Comparison of ENCODE assay signal across 10 mouse cellular contexts in genomic region chr8:84127202-84127901, GRCm38 (mm10). TPM values are rescaled to one million over a fixed set of nuclear protein-coding genes. Genes with fewer than 3 reads are reported as not detected.
DNase-seq lines count a peak whose midpoint lies in the region; ATAC-seq and TF ChIP-seq lines count a peak whose summit lies in the region.
"Had no signal": no experiment of that assay in that cellular context is flagged by ENCODE, and none has a peak within 500 bp of the region (broad histone marks: within the 10 kb centered on the region; RNA-seq: fewer than 3 reads in every experiment).

No protein-coding gene starts in this region.

- H3K4me2 ChIP-seq in lung, embryonic 15.5 days, result no peak overlapping the region
- H3K4me2 ChIP-seq in lung, postnatal 0 days (replicated peaks; ENCODE audit: low read depth, low read length), result no peak overlapping the region
- H3K4me2 ChIP-seq: stomach, embryonic 15.5 days had no signal

- H3K4me3 ChIP-seq in lung, embryonic 15.5 days, result no peak overlapping the region
- no peak overlapping the region for H3K4me3 ChIP-seq in lung, postnatal 0 days (ENCODE audit: low read depth, low read length)
- H3K4me3 ChIP-seq: stomach, embryonic 15.5 days had no signal

- H3K27ac ChIP-seq in lung, embryonic 15.5 days, result no peak overlapping the region
- no peak overlapping the region for H3K27ac ChIP-seq in lung, postnatal 0 days (ENCODE audit: low read length)
- H3K27ac ChIP-seq: stomach, embryonic 15.5 days had no signal

- no peak for TF ChIP-seq EP300 in lung, postnatal 0 days (IDR thresholded peaks at IDR 0.05)

- H3K9me3 ChIP-seq in lung, embryonic 15.5 days, result no peaks in the 10 kb centered on the region
- H3K9me3 ChIP-seq in lung, postnatal 0 days (ENCODE audit: low read length), result no peaks in the 10 kb centered on the region
- H3K9me3 ChIP-seq: stomach, embryonic 15.5 days had no signal

- H3K4me1 ChIP-seq in lung, embryonic 15.5 days, result peaks cover 11% of the 10 kb centered on the region
- H3K4me1 ChIP-seq in lung, postnatal 0 days (ENCODE audit: insufficient read depth, low read depth, low read length), result no peaks in the 10 kb centered on the region
- H3K4me1 ChIP-seq: stomach, embryonic 15.5 days had no signal

- H3K36me3 ChIP-seq in lung, embryonic 15.5 days, result peaks cover 5% of the 10 kb centered on the region; the same call in 1 of the 2 replicates
- no peaks in the 10 kb centered on the region for H3K36me3 ChIP-seq in lung, postnatal 0 days (ENCODE audit: insufficient read depth, low read length)

- WGBS in lung, embryonic 15.5 days, result 30% methylated on average over 17 of the region's 17 CpGs
- 39% methylated on average over 17 of the region's 17 CpGs for WGBS in lung, postnatal 0 days

- no peaks in the 10 kb centered on the region for H3K27me3 ChIP-seq in lung, embryonic 15.5 days
- no peaks in the 10 kb centered on the region for H3K27me3 ChIP-seq in lung, postnatal 0 days (replicated peaks; ENCODE audit: insufficient read depth, low read length)
- H3K27me3 ChIP-seq: stomach, embryonic 15.5 days had no signal

- DNase-seq in lung, postnatal 0 days (ENCODE audit: low spot score), result no peak
- DNase-seq in ES-CJ7 (ENCODE audit: low read depth, low spot score), result peak; percentile 45
- DNase-seq in induced T-regulatory cell, adult 2 months (ENCODE audit: low read depth), result peak; percentile 98
- DNase-seq in thymus, postnatal 0 days (ENCODE audit: low spot score), result peak; percentile 85
- DNase-seq in urinary bladder, postnatal 10 days (ENCODE audit: low spot score), result no peak
- DNase-seq in cerebellum, postnatal 25 days, result no peak
- DNase-seq: layer of hippocampus, adult 9-11 months had no signal

- peak; percentile 35; the same call in 1 of the 2 replicates for ATAC-seq in lung, embryonic 15.5 days (ENCODE audit: borderline replicate concordance, extremely low read depth, low FRiP score, low TSS enrichment)
- no peak for ATAC-seq in lung, postnatal 0 days

- no peak for TF ChIP-seq CTCF in lung, postnatal 0 days (IDR thresholded peaks at IDR 0.05)

- H3K9ac ChIP-seq in lung, embryonic 15.5 days, result no peak overlapping the region
- H3K9ac ChIP-seq in lung, postnatal 0 days (replicated peaks; ENCODE audit: low read depth), result no peak overlapping the region
- H3K9ac ChIP-seq: stomach, embryonic 15.5 days had no signal

RNA-seq across cellular contexts. Expression of gene Podnl1, which starts 1.6 kb away (rescaled TPM):
- polyA plus RNA-seq in lung, embryonic 15.5 days (2015; fragmentation: Nextera tagmentation; extraction: Ambion mirVana), result 0.16 and 0.36 TPM in 2 replicates
- 0.17 and 0.19 TPM in 2 replicates for polyA plus RNA-seq in lung, postnatal 0 days (2015; fragmentation: Nextera tagmentation; extraction: Ambion mirVana)
- 2.1 and 2.3 TPM in 2 replicates for polyA plus RNA-seq in thymus, postnatal 0 days (2015; fragmentation: Nextera tagmentation; extraction: Ambion mirVana)
- polyA plus RNA-seq: liver, embryonic 16.5 days had no signal

RNA-seq across cellular contexts. Expression of gene Cc2d1a, which starts 20.4 kb away (rescaled TPM):
- 23.1 and 23.4 TPM in 2 replicates for polyA plus RNA-seq in lung, embryonic 15.5 days (2015; fragmentation: Nextera tagmentation; extraction: Ambion mirVana)
- polyA plus RNA-seq in lung, postnatal 0 days (2015; fragmentation: Nextera tagmentation; extraction: Ambion mirVana), result 15.6 and 16.3 TPM in 2 replicates
- polyA plus RNA-seq in thymus, postnatal 0 days (2015; fragmentation: Nextera tagmentation; extraction: Ambion mirVana), result 18.9 and 20.1 TPM in 2 replicates

RNA-seq across cellular contexts. Expression of gene 4930432K21Rik, which starts 20.5 kb away (rescaled TPM):
- 1.7 TPM in 2 replicates for polyA plus RNA-seq in lung, embryonic 15.5 days (2015; fragmentation: Nextera tagmentation; extraction: Ambion mirVana)
- 0.80 and 1.0 TPM in 2 replicates for polyA plus RNA-seq in lung, postnatal 0 days (2015; fragmentation: Nextera tagmentation; extraction: Ambion mirVana)
- polyA plus RNA-seq in thymus, postnatal 0 days (2015; fragmentation: Nextera tagmentation; extraction: Ambion mirVana), result 1.3 and 1.4 TPM in 2 replicates

RNA-seq across cellular contexts. Expression of gene Dcaf15, which starts 22.8 kb away (rescaled TPM):
- 9.3 and 9.5 TPM in 2 replicates for polyA plus RNA-seq in lung, embryonic 15.5 days (2015; fragmentation: Nextera tagmentation; extraction: Ambion mirVana)
- 5.1 TPM in 2 replicates for polyA plus RNA-seq in lung, postnatal 0 days (2015; fragmentation: Nextera tagmentation; extraction: Ambion mirVana)
- polyA plus RNA-seq in thymus, postnatal 0 days (2015; fragmentation: Nextera tagmentation; extraction: Ambion mirVana), result 14.7 and 18.1 TPM in 2 replicates

RNA-seq across cellular contexts. Expression of gene Nanos3, which starts 57.7 kb away (rescaled TPM):
- 2.7 and 3.2 TPM in 2 replicates for polyA plus RNA-seq in lung, embryonic 15.5 days (2015; fragmentation: Nextera tagmentation; extraction: Ambion mirVana)
- 1.9 and 3.2 TPM in 2 replicates for polyA plus RNA-seq in lung, postnatal 0 days (2015; fragmentation: Nextera tagmentation; extraction: Ambion mirVana)
- polyA plus RNA-seq in thymus, postnatal 0 days (2015; fragmentation: Nextera tagmentation; extraction: Ambion mirVana), result 5.3 and 6.2 TPM in 2 replicates
- polyA plus RNA-seq: liver, embryonic 16.5 days had no signal

Comparison
In these comparisons a context has a peak if more than half of its experiments do, and no peak if none do; other contexts are left out.
1. DNase-seq: peak in ES-CJ7 (single experiment), induced T-regulatory cell, adult 2 months (single experiment) and thymus, postnatal 0 days (single experiment); none in lung, postnatal 0 days (single experiment), urinary bladder, postnatal 10 days (single experiment) and cerebellum, postnatal 25 days (0 of 2).